ENCODE assay signal across 28 mouse cellular contexts in genomic region chr4:46914606-46915005, GRCm38 (mm10).
"Had no signal": no experiment of that assay in that cellular context is flagged by ENCODE, and none has a peak within 500 bp of the region (broad histone marks: within the 10 kb centered on the region; RNA-seq: fewer than 3 reads in every experiment).

No protein-coding gene starts in this region.

- DNase-seq: cerebellum, adult 2 months; cerebellum, adult 8-10 months; cerebellum, adult 9-10 months; cerebellum, adult 9-11 months; cerebellum, postnatal 10 days; cerebellum, postnatal 14 days; cerebellum, postnatal 25 days; cerebellum, postnatal 36 days; embryo, embryonic 11 days; forebrain, postnatal 0 days; gastrocnemius, adult 2 months; gastrocnemius, postnatal 10 days; gastrocnemius, postnatal 14 days; gastrocnemius, postnatal 25 days; gastrocnemius, postnatal 36 days; heart, adult 11 months; heart, adult 18-20 months had no signal

- H3K27ac ChIP-seq: embryonic facial prominence, embryonic 10.5 days; embryonic facial prominence, embryonic 12.5 days; embryonic facial prominence, embryonic 13.5 days; embryonic facial prominence, embryonic 15.5 days; forebrain, embryonic 10.5 days; forebrain, embryonic 12.5 days; forebrain, embryonic 13.5 days; forebrain, embryonic 15.5 days; gastrocnemius, adult 2 months had no signal

- H3K27me3 ChIP-seq: embryonic facial prominence, embryonic 12.5 days; embryonic facial prominence, embryonic 13.5 days; embryonic facial prominence, embryonic 15.5 days; forebrain, embryonic 13.5 days; forebrain, embryonic 15.5 days had no signal

- H3K4me2 ChIP-seq: embryonic facial prominence, embryonic 12.5 days; embryonic facial prominence, embryonic 13.5 days; embryonic facial prominence, embryonic 15.5 days; forebrain, embryonic 12.5 days; forebrain, embryonic 13.5 days; forebrain, embryonic 15.5 days had no signal

- ATAC-seq: forebrain, embryonic 13.5 days; forebrain, embryonic 14.5 days; forebrain, embryonic 15.5 days; forebrain, embryonic 16.5 days; forebrain, postnatal 0 days had no signal

- H3K4me3 ChIP-seq: embryonic facial prominence, embryonic 10.5 days; embryonic facial prominence, embryonic 12.5 days; embryonic facial prominence, embryonic 13.5 days; embryonic facial prominence, embryonic 15.5 days; erythroblast, embryonic 14.5 days; forebrain, embryonic 10.5 days; forebrain, embryonic 12.5 days; forebrain, embryonic 13.5 days; forebrain, embryonic 15.5 days; gastrocnemius, adult 2 months had no signal

- H3K36me3 ChIP-seq: embryonic facial prominence, embryonic 10.5 days; embryonic facial prominence, embryonic 12.5 days; embryonic facial prominence, embryonic 13.5 days; embryonic facial prominence, embryonic 15.5 days; forebrain, embryonic 10.5 days; forebrain, embryonic 12.5 days; forebrain, embryonic 15.5 days had no signal

- H3K9ac ChIP-seq: embryonic facial prominence, embryonic 12.5 days; embryonic facial prominence, embryonic 13.5 days; embryonic facial prominence, embryonic 15.5 days; forebrain, embryonic 12.5 days; forebrain, embryonic 13.5 days; forebrain, embryonic 15.5 days; forebrain, postnatal 0 days had no signal

- H3K4me1 ChIP-seq: embryonic facial prominence, embryonic 12.5 days; embryonic facial prominence, embryonic 13.5 days; embryonic facial prominence, embryonic 15.5 days; forebrain, embryonic 15.5 days had no signal

- H3K9me3 ChIP-seq: embryonic facial prominence, embryonic 12.5 days; embryonic facial prominence, embryonic 13.5 days; embryonic facial prominence, embryonic 15.5 days; forebrain, embryonic 12.5 days; forebrain, embryonic 15.5 days had no signal
